Mouse (Mus musculus) frontal cortex, postnatal 14 days (tissue): ENCODE data around the gene Dyrk1a.

Source experiments
- DNase-seq, 2 experiments: peaks; one replicate each; pipeline ENCODE4 v3.0.0; 2022; ENCODE audit warnings: low spot score in 2 of 2

Gene Dyrk1a

DNA sequence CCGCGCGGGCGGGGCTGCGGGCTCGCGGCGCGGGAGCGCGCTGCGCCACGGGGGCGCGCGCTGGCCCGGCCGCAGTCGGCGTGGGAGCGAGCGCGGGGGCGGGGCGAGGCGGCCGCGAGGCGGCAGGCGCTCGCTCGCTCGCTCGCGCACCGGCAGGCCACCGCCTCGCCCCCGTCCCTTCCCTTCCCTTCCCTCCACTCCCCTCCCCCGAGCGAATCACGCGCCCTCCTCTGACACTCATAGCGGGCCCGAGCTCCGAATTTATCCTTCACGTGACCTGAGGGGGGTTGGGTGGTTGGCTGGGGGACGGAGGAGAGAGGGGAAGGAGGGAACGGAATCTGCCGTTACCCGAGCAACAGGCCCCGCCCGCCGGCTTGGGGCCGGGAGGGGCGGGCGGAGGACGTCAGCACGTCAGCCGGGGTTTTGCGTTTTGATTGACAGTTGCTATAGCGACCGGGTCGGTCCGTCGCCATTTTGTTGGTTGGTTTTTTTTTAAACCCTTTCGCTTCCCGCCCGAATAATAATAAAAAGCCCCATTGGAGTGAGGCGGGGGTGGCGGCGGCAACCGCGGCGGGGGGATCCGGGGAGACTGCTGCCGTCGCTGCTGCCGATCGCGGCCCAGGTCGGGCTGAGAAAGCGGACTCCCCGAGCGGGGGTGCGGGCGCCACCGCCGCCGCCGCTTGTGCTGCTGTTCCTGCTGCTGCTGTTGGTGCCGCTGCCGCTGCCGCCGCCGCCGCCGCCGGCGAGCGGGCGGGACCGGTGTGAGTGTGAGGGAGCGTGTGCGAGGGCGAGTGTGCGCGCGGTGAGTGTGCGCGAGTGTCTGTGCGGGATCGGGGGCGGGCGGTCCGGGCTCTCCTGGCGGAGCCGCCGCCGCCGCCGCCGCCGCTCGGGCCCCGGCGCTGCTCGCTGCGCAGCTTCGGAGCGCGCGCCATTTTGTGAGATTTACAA is at the start of gene Dyrk1a:
Dyrk1a (plus strand) TSS at position 782 of the 948 bp plus-strand sequence.
- peak; percentile 97 for DNase-seq

DNA sequence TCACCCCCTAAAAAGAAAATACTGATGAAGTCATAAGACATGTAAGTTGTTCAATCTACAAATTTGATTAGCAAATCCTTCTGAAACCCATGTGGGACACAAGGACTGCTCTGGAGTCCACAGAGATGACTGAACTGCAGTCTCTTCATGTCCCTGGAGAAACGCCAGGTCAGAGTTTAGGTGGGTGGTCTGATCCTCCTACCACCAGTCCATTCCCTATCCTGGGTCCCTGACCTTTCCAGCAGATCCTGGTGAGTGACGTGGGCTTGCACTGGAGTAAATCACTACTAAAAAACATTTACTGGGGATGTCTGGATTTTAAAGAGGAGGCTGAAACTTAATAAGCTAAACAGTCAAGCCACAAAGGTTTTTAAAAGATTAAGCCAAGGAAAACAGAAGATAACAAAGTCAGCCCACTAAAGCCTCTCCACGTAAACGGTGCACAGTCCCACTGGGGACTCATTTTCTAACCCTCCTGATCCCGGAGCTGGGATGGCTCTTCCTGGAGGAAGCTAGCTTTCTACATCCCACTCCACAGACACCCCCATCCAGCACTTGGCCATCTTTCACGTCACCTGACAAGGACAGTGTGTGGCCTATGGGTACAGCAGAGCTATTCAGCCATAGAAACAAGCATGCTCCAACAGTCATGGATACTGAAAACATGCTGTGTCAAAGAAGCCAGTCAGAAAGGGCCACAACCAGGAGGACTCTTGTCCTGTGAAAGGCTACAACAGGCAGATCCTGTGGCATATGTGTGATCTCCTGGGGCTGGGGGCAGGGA is 46.0 kb upstream of the Dyrk1a start:
- DNase-seq: no peak

DNA sequence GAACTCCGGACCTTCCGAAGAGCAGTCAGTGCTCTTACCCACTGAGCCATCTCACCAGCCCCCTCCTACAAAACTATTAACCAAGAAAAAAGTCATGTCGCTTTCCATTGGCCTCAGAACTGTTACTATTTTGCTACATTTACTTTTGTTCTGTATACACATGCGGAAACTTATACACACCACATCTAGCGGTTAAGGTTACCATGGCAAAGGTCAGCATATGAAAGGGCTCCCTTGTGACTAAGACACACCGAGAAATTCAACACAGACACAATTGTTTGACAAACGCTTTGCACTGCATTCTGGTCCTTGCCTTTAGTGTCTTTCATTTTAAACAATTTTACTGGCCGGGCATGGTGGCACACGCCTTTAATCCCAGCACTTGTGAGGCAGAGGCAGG is 45.1 kb upstream of the Dyrk1a start:
- no peak for DNase-seq

DNA sequence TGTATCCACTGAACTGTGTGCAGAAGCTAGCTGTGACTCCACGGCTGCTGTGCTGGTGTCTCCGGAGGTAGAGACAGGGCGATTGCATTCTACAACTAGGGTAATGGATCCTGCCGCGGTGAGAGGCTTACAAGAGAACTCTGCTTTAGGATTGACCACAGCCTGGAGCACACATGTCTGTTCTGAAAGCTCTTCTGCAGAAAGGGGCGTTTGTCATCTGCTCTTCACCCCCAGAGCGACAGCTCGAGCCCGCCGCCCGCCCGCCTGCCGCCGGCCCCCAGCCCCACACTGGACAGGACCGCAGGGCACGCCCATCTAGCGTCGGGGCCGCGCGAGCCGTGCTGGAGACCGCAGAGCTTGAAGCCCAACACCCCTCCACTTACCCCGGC is 43.9 kb upstream of the Dyrk1a start:
- DNase-seq: no peak

DNA sequence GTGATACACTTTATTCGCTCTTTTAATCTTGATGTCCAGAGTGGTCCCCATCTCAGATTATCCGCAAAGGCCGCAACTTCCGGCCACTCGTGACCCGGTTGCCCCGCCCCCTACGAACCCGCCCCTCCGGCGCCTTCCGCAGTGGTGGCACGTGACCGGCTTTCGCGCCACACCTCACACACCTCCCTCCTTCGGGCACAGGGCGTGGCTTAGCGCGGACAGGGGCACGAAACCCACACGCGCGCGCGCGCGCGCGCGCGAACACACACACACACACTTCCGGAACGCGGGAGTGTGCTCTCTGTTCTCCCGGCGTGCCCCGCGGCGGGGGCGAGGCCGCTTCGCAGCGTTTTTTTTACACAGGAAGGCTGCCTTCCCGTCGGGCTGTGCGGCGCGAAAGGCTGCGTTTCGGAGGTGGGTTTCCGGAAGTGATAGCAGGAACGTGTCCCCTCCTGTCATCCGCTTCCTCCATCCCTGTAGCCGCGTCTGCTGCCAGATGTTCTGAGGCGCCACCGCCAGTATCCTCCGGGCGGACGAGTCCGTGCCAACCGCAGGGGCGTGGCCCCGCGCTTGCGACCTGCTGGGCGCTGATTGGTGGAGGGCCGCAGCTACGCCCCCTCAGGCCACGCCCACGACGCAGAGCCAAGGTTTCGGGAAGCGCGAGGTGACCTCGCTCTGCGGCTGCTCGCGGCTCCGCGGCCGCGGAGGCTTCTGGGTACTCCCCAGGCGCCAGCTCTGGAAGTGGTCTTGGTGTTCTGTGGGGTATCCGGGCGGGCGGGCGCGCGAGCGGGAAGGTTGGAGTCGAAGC is 43.3 kb upstream of the Dyrk1a start, which contains the start of gene Vps26c:
Vps26c (minus strand) TSS at position 487 of the 808 bp plus-strand sequence.
- DNase-seq: peak; percentile 96

DNA sequence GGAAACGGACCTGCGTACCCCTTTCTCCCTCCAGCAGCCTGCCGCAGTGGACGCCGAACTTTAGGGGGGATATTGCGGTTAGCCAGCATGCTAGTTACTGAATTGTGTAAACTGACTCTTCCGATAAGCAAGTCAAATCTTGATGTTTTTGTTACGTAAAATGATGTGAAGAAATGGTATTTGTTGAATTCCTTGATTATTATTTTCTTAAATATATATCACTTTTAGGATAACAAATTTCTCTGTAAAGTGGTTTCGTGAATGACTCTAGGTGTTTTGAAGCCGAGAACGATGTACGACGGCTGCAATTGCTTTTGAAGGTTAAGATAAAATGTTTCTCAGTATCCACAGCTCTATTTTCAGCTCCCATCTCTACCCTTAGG is 42.7 kb upstream of the Dyrk1a start:
- no peak for DNase-seq

DNA sequence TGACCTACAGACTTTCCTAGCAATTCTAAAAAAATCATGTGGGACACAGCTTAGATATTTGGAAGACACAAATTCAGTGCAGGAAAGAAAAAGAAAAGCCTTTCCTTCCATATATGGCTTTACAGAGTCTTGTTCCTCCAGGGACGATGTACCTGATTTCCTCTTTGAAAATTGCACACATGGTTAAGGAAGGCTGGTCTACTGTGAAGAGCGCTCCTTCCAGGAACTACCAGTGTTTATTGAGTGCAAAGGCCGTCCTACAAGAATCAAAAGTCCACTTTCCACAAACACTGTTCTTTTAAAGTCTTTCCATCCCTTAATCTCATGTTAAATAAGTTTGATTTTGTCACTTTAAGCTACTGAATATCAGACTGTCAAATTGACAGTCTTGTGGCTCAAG is 42.3 kb upstream of the Dyrk1a start:
- no peak for DNase-seq

DNA sequence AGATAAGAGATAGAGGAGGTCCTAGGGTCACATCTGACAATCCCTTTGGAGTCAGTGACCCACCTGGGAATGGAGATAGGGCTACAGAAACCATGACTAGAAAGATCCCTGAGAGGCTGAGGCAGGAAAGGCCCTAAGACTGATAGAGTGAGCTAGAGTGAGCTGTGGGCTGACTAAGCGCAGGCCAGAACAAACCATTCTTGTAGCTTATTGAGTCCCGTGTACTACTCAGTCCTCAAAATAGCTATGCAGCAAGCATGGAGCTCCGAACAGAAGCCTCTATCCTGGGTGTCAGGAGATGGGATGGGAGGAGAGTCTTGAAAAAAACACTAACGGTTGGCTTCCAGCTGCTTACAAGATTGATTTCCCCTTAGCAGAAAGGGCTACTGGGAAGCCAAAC is 38.5 kb upstream of the Dyrk1a start:
- no peak for DNase-seq

DNA sequence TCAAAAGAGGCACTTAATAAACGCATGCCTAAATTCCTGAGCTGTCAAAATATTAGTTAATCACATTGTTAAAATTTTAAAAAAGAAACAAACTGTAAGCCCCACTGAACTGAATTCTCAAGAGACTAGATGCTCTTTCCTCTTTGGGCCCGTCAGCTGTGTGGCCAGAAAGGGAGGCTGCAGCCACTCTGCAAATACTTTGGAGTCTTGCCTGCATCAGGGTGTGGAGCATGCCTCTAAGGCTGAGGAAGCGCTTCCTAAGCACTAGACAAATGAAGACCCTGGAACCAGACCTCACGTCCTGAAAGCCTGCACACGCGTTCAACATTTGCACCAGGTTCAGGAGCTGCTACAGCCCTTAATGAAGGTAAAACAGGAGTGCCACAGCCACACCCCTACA is 36.1 kb upstream of the Dyrk1a start:
- no peak for DNase-seq

DNA sequence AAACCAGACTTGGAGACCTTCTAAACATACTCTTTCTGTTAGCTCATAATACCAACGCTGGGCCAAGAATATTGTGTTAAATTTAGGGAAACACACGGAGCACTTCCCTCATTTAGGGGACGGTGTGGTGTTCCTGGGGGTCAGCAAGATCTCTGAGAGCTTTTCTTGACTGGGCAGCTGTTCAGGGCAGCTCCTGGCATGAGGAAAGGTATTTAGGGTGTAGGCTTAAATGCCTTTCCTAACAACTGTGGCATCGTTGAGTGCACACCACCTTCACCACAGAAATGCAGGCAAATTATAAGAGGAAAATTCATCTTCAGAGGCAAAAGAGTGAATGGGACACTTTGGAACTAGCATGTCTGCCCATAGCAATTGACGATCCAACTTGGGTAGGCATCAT is 34.1 kb upstream of the Dyrk1a start:
- no peak for DNase-seq

DNA sequence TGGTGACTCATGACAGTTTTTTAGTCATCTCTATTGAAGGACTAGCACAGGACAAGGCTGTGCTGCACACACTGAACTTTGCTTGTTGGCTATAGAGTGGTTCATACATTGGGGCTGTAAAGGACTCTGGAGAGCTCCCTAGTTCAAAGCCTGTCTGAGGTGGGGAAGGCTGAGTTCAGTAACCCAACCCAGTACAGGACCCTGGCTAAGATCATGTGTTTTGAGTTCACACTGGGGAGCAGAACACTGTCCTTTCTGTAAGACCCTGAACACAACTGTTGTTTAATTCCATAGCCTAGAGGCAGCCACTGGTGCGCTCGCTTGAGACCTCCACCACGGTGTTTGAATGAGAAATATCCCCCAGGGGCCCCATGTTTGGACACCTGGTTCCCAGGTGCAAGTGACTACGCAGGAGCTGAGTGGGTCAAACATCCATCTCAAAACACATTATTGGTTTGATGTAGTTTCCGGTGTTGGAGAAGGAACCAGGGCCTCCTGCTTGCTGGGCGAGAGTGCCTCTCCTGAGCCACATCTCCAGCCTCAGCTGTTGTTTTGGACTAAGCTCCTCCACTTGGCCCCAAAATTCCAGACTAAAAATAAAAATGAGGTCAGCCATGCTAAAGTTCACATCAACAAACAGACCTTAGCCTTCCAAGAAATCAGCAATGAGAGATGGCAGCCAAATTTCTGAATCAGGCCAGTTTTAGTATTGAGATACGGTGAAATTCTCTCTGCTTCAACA is 33.2 kb upstream of the Dyrk1a start:
- no peak for DNase-seq

DNA sequence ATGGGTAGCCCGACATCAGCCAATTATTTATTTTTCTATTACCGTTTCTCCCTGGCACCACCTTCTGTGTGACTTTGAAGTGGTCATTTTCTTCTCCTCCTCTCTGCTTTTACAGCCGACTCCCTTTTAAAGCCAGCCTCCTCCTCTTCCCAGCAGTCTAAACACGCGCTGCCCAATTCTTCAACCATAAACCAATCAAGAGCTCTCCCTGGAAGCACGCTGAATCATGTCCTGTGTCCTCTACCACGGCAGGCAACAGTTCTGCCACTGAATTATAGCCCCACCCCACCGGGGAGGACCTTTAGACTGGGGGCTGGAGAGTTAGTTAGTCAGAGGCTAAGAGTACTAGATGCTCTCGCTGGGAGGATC is 32.7 kb upstream of the Dyrk1a start:
- no peak for DNase-seq

DNA sequence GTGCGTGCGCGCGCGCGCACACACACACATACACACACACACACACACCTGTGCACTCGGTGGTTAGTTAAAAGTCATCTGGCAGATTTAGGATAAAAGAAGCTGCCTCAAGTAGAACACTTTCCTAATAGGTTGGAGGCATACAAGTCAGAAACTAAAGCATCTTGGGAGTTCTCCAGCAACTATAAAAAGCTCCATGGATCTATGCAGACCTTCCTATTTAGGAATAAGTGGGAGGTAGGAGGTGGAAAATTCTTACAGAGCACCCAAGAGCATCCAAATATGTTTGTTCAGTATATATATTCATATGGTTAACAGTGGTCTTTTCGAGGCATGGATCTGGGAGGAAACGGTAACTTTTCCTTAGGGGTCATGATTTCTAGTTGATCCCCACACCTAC is 29.7 kb upstream of the Dyrk1a start:
- DNase-seq: no peak

DNA sequence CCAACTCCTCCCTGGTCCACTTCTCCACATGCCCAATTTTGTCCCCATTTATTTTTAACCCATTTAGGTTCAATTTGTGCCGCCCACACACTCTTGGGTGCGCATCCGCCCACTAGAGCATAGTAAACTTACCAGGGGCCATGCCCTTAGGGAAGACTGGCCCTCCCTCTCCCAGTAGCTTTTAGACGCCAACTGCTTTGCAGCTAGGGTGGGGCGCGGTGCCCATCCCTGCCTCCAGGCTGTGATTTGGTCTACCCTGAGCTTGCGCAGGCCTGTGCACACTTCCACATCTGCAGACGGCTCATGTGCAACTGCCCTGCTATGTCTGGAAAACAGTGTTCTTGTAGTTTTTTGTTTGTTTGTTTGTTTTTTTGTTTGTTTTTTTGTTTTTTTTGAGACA is 26.9 kb upstream of the Dyrk1a start:
- no peak for DNase-seq

DNA sequence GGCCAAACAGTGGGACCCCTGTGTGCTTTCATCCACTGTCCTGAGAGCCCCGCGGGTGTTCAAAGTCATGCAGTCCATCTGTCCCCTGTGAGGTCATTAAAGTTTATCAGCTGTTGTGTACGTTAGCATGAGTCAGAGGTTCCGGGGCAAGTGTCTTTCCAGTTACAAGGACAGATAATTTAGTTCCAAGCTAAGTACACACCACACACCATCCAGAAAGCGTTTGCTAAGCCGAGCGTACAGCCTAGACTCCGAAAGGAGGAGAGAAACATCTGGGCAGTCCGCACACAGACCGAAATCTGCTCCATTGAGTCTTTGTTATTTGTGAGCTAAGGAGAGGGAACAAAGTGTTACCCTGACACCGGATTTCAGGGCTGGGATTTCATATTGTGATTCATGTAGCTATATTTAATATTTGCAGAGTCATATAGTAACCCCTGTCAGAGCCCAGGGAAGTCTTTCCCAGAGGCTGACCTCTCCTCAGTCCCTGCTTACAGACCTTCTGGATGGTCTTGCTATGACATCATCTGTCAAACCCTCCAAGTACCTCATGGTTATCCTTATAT is 25.2 kb upstream of the Dyrk1a start:
- no peak for DNase-seq

DNA sequence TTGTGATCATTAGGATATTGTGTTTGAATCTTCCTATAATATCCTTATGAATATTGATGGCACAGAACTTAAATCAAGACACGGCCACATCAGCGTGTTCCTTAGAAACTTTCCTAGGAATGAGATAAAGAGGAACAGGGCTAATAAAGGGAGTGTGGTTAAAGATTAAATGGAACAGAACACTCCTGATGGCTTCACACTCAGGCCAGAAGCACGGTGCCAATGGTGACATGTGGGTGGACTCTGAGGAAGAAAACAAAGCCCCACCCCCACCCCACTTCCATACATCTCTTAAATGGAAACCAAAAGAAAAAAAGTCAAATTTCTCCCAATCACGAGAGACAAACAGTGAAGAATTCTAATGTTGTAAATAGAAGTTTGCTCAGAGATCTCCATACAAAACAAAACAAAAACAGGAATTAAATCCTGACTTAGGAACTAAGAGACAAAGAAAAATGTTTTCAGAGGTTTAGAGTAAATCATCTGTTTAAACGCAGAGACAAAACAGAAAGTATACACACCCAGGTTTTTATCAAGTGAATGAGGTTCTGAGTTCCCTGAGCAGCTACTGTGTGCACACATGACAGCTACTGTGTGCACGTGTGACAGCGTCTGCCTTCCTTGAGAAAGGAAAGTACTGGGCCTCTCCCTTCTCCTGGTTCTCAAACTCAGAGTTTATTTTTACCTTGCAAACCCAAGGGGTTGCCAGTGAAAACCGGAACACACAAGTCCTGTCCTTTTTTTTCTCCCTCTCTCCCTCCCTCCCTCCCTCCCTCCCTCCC is 23.8 kb upstream of the Dyrk1a start:
- DNase-seq: no peak

DNA sequence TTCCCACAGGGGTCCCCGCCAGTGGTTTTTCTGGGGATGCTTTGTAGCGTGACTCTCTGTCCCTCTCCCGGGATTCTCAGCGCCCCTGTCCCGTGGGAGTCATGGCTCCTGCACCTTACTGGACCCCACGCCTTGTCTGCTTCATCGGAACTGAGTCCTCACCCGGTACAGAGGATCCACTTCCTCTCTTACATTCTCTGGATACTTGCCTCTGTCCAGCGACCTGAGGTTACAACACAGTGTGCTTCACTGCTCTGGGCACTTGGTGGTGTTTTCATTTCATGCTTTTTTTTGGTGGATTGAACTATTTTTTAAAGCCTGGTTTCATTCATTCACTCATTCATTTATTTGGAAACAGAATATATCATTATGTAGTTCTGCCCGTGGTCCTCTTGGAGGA is 20.0 kb upstream of the Dyrk1a start:
- no peak for DNase-seq

DNA sequence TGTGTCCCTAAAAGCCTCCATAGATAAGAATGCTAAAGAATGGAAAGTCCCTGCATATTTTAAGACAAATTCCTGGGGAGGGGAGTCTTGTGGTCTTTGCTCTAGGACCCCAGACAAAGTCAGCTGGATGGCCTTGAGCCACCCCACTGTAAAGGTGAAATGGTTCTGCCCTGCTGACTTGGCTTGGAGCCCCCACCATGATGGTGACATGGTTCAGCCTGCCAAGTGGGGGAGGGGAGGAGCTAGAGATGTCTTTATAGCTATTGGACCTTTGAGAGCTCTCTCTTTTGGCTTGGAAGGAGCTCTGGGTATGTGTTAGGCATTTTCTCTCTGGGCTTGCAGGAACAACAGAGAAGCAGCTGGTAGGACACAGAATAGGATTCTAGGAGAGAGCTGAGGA is 17.9 kb upstream of the Dyrk1a start:
- DNase-seq: no peak

DNA sequence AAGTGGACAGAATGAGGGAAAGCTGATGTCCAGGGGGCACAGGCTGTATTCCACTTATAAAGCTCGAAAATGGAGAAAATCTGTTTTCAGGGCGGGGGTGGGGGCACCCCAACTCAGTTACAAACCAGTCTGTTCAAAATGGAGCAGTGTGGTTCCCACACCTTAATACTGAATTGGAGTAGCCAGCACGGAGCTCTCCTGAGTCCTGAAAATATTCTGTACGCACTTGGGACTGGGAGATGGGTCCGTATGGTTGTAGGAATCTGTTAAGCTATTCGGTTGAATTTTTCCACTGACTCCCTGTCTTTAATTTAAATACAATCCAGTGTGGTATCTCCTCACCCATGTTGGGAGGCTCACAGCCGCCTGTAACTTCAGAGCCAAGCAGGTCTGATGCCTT is 14.5 kb upstream of the Dyrk1a start:
- DNase-seq: no peak

DNA sequence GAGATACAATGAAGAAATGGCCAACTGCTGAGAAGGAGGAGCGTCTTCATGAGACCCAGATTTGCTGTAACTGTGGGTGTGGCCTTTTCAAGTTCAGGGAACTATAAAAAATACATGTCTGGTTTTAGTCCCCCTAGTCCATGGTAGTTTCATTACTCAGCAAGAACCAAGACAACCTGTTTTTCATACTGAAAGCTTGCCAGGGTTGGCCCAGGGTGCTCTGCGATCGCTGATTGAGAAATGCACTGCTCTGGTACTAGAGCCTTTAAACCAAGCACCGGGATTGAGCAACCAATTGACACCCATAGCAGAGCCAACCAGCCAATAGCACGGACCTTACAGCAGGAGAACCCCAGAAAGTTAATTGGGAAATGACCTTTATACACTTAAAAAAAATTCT is 13.6 kb upstream of the Dyrk1a start:
- no peak for DNase-seq
